Mouse (Mus musculus) liver, embryonic 15.5 days (tissue): Measurements from ENCODE around the gene Copg2. TPM values are rescaled to one million over a fixed set of nuclear protein-coding genes. Genes with fewer than 3 reads are reported as not detected.

Experiments
- ATAC-seq: fragments of 200-750 bp; cut with Nextera tagmentation; 2 replicates; pipeline ENCODE4 v1.8.0; 2017; ENCODE audit warnings: moderate number of reproducible peaks, mild to moderate bottlenecking, moderate library complexity; ENCODE audit not compliant: insufficient read depth
- H3K27ac ChIP-seq: fragments of 300-500 bp; sonication (generic); replicated peaks from 2 replicates; pipeline ENCODE4 v1.5.1; 2015; ENCODE audit warnings: mild to moderate bottlenecking, inconsistent platforms
- H3K27me3 ChIP-seq: fragments of 300-500 bp; sonication (generic); 2 replicates; pipeline ENCODE4 v1.6.1; 2015; ENCODE audit warnings: mild to moderate bottlenecking, inconsistent platforms
- H3K36me3 ChIP-seq: fragments of 300-500 bp; sonication (generic); replicated peaks from 2 replicates; pipeline ENCODE4 v1.6.1; 2015; ENCODE audit warnings: moderate library complexity, mild to moderate bottlenecking, inconsistent platforms
- H3K4me1 ChIP-seq: fragments of 300-500 bp; sonication (generic); replicated peaks from 2 replicates; pipeline ENCODE4 v1.6.1; 2015; ENCODE audit warnings: inconsistent platforms
- H3K4me2 ChIP-seq: fragments of 300-500 bp; sonication (generic); 2 replicates; pipeline ENCODE4 v1.6.1; 2015; ENCODE audit warnings: moderate library complexity, mild to moderate bottlenecking, inconsistent platforms
- H3K4me3 ChIP-seq: fragments of 300-500 bp; sonication (generic); replicated peaks from 2 replicates; pipeline ENCODE4 v1.5.1; 2015; ENCODE audit warnings: mild to moderate bottlenecking, inconsistent platforms
- H3K9ac ChIP-seq: fragments of 300-500 bp; sonication (generic); 2 replicates; pipeline ENCODE4 v1.6.1; 2015; ENCODE audit warnings: moderate library complexity, mild to moderate bottlenecking, inconsistent platforms
- H3K9me3 ChIP-seq: fragments of 300-500 bp; sonication (generic); replicated peaks from 2 replicates; pipeline ENCODE4 v1.6.1; 2016; ENCODE audit warnings: inconsistent platforms
- WGBS: fragments of 180-500 bp; shearing (Covaris S2); methylation state at CpG from one replicate; pipeline ENCODE4 v1.1.7; 2015; ENCODE audit warnings: mixed read lengths; ENCODE audit not compliant: insufficient replicate concordance; 5-methylcytosine and 5-hydroxymethylcytosine counted together
- polyA plus RNA-seq: library from polyadenylated mRNA; unstranded; fragments of >200 nt; fragmentation: Nextera tagmentation; extraction: Ambion mirVana; gene quantifications from 2 replicates; pipeline ENCODE4 v1.2.1, GENCODE M21; 2015

Copg2 gene
- polyA plus RNA-seq, 1 experiment from 2014 or later, result 6.5 TPM

DNA sequence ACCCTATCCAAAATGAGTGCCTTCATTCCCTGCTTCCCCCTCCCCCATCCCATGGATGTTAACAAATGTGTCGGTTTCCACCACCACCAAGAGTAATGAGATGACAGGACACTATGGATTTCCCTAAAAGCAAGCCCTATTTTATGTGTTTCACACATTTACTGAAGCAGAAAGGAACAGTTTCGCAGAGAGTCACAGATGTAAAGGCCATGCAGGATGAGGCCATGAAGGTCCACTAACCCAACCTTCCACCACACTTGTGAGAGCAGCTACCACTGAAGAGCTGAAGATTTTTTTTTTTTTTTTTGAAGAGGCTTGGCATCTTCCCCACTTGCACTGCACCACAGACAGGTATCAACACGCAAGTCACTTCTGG, 787 bp downstream of the Copg2 start:
- Histone ChIP-seq H3K9me3 (no peaks in the 10 kb centered on the region), H3K4me3 (peak overlapping the region; percentile 95), H3K27me3 (no peaks in the 10 kb centered on the region), H3K4me1 (peaks cover 25% of the 10 kb centered on the region), H3K27ac (peak overlapping the region; percentile 89), H3K9ac (peak overlapping the region; percentile 86), H3K4me2 (peak overlapping the region; percentile 88), H3K36me3 (no peaks in the 10 kb centered on the region)
- no peak for ATAC-seq
- 31% methylated on average over 3 of the region's 3 CpGs for WGBS

DNA sequence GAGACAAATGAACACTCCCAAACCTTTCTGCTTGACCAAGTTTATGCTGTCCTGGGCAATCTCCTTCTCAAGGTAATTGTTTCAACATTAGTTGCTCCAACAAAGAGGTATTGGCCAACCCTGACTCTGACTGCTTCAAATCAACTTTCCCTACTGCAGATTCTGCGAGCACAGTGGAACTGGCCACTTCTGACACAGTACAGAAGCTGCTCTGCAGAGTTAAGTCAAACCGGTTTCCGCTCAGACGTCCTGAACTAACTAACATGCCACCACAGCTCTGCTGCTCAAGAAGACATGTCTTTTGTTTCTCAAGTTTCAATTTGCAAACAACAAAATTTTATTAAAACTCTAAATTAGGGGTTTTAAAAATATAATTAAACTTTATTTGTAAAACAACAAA, 3.5 kb downstream of the Copg2 start:
- no peak for ATAC-seq
- Histone ChIP-seq H3K27me3 (no peaks in the 10 kb centered on the region), H3K9me3 (no peaks in the 10 kb centered on the region), H3K4me1 (peaks cover 24% of the 10 kb centered on the region), H3K9ac (no peak overlapping the region), H3K27ac (no peak overlapping the region), H3K4me3 (no peak overlapping the region), H3K4me2 (no peak overlapping the region), H3K36me3 (peaks cover 5% of the 10 kb centered on the region; the same call in 1 of the 2 replicates)
- WGBS, result 77% methylated on average over 4 of the region's 4 CpGs

DNA sequence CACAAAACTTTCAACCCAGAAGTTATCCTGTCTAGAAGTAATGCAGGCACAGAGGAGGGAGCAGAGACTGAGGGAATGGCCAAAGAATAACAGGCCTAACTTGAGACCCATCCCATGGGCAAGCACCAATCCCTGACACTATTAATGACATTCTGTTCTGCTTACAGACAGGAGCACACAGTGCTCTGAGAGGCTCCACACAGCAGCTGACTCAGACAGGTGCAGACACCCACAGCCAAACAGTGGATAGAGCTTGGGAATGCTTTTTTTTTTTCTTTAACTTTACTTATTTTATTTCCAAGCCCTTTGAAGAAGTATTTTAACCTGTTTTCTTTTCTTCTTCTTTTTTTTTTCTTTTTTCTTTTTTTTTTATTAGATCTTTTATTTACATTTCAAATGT, 4.8 kb downstream of the Copg2 start:
- no peak for ATAC-seq
- H3K4me2 ChIP-seq, result no peak overlapping the region
- no peak overlapping the region for H3K27ac ChIP-seq
- no peak overlapping the region for H3K4me3 ChIP-seq
- H3K27me3 ChIP-seq, result no peaks in the 10 kb centered on the region
- H3K9ac ChIP-seq, result no peak overlapping the region
- H3K4me1 ChIP-seq, result peaks cover 10% of the 10 kb centered on the region
- H3K36me3 ChIP-seq, result peaks cover 9% of the 10 kb centered on the region; the same call in 1 of the 2 replicates
- no peaks in the 10 kb centered on the region for H3K9me3 ChIP-seq

DNA sequence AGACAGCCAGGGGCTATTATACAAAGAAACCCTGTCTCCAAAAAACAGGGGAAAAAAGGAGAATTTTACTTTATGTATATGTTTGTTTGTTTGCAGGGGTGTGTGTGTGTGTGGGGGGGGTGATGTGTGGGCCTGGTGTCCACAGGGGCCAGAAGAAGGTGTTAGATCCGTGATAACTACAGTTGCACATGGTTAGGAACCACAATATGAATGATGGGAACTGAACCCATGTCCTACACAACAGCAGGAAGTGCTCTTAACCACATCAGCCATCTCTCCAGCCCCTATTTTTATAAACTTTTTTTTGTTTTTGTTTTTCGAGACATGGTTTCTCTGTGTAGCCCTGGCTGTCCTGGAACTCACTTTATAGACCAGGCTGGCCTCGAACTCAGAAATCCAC, 11.7 kb downstream of the Copg2 start:
- H3K27ac ChIP-seq, result no peak overlapping the region
- 40% methylated on average over 3 of the region's 3 CpGs for WGBS
- peaks cover 10% of the 10 kb centered on the region; the same call in 1 of the 2 replicates for H3K36me3 ChIP-seq
- H3K4me3 ChIP-seq, result no peak overlapping the region
- no peaks in the 10 kb centered on the region for H3K9me3 ChIP-seq
- H3K27me3 ChIP-seq, result no peaks in the 10 kb centered on the region
- no peak overlapping the region for H3K4me2 ChIP-seq
- ATAC-seq, result no peak
- H3K4me1 ChIP-seq, result no peaks in the 10 kb centered on the region
- H3K9ac ChIP-seq, result no peak overlapping the region

DNA sequence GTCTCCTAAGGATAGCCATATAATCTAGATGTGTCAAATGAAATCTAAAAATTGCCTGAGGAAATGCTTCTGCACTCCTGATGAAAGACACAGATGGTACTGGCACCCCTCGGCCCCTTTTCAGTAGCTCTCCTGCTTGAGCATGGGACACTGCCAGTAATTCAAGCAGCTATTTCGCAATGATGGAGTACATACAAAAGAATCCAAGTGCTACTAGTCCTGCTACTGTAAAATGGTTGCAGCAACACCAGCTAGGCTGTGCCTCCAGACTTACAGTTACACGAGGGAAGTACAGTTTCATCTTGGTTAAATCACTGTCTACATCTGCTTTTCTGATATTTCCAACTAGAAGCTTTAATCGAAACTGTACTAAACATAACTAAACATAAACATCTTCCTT, 13.1 kb downstream of the Copg2 start:
- Histone ChIP-seq H3K4me3 (no peak overlapping the region), H3K4me1 (no peaks in the 10 kb centered on the region), H3K36me3 (0 out of 2 replicates have a peak, but pooled peaks cover 9% of the 10 kb centered on the region), H3K27ac (no peak overlapping the region), H3K4me2 (no peak overlapping the region), H3K27me3 (no peaks in the 10 kb centered on the region), H3K9me3 (no peaks in the 10 kb centered on the region), H3K9ac (no peak overlapping the region)
- no peak for ATAC-seq
- WGBS, result 60% methylated on average over 4 of the region's 4 CpGs

DNA sequence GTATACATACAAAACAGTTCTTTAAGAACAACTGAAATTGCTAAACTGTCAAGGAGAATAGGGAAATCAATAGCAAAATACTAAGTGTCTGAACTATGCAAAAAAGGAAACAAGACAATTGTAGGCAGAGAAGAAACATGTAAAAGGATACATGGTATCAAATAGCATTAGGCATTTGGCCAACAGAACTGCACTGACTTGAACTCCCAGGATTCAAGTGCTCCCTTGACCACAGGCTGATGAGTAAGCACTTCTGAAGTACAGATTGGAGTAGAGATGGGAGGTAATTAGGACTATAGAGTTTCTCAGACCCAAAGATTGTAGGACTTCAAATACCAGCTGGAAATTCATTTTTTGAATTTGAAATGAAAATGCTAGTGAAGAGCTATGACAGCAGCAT, 19.9 kb downstream of the Copg2 start:
- H3K4me3 ChIP-seq, result no peak overlapping the region
- no peak overlapping the region for H3K9ac ChIP-seq
- no peak for ATAC-seq
- H3K36me3 ChIP-seq, result peaks cover 8% of the 10 kb centered on the region; the same call in 1 of the 2 replicates
- H3K27ac ChIP-seq, result no peak overlapping the region
- H3K9me3 ChIP-seq, result no peaks in the 10 kb centered on the region
- H3K4me2 ChIP-seq, result no peak overlapping the region
- H3K27me3 ChIP-seq, result no peaks in the 10 kb centered on the region
- no peaks in the 10 kb centered on the region for H3K4me1 ChIP-seq

DNA sequence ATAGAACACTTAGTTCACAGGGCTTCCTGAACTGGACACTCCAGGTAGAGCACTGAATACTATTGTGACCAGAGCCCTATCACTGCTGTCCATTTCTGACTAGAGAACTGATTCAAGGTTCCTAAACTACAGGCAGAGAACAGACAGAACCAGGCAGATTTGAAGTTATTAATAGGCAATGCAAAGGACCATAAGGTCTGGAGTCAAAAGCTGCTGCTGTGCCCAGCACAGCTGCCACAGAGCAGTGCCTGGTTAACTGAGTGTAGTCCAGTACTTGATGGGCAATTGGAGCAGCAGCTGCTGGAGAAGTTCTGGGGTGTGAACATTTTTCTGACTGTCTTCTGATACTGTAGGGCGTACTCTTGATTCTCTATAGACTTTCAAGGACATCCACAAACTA, 30.1 kb downstream of the Copg2 start:
- no peaks in the 10 kb centered on the region for H3K36me3 ChIP-seq
- ATAC-seq, result no peak
- no peaks in the 10 kb centered on the region for H3K27me3 ChIP-seq
- H3K4me1 ChIP-seq, result no peaks in the 10 kb centered on the region
- H3K9ac ChIP-seq, result no peak overlapping the region
- H3K4me2 ChIP-seq, result no peak overlapping the region
- H3K4me3 ChIP-seq, result no peak overlapping the region
- H3K9me3 ChIP-seq, result no peaks in the 10 kb centered on the region
- no peak overlapping the region for H3K27ac ChIP-seq
- WGBS, result 83% methylated on average over 1 of the region's 1 CpGs

DNA sequence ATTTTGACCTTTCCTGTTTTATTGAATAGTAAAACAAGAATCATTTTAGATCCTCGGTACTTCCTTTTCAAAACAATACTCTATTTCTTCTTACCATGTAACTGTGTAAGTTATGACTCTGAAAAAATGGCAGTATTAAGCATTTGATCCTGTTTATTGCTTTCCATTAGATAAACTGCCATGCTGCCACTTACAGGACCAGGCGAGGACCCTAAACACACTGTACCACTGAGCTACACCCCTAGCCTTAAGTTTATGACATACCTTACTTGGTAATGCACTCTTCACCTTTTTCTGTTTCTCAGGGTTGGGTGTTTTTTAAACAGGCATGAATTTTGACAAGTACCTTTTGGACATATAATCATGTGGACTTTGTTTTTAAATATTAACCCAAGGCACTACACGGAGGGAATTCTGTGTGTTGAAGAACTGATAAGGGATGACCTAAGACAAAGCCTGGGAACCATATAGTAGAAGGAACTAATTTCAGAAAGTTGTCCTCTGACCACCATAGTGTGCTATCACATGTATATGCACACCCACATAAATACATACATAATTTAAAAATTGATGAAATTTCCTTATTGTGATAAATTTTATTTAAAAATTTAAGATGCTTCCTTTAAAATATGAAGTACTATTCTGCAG, 31.4 kb downstream of the Copg2 start:
- no peaks in the 10 kb centered on the region for H3K4me1 ChIP-seq
- no peak overlapping the region for H3K27ac ChIP-seq
- 59% methylated on average over 3 of the region's 3 CpGs for WGBS
- no peaks in the 10 kb centered on the region for H3K36me3 ChIP-seq
- H3K9me3 ChIP-seq, result no peaks in the 10 kb centered on the region
- no peak overlapping the region for H3K9ac ChIP-seq
- H3K27me3 ChIP-seq, result no peaks in the 10 kb centered on the region
- H3K4me2 ChIP-seq, result no peak overlapping the region
- no peak overlapping the region for H3K4me3 ChIP-seq
- no peak for ATAC-seq

DNA sequence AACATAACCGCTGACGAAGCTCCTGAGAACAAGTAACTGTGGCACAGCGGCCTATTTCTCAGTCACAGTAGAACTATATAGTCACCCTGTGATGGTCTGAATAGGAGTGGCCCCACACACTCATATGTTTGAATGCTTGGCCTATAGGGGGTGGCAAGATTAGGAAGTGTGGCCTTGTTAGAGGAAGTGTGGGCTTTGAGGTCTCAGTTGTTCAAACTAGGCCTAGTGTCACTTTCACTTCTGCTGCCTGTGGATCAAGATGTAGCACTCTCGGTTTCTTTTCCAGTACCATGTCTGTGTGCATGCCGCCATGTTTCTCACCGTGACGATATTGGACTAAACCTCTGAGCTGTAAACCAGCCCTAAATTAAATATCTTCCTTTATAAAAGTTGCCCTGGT, 40.6 kb downstream of the Copg2 start:
- Histone ChIP-seq H3K9me3 (no peaks in the 10 kb centered on the region), H3K4me2 (no peak overlapping the region), H3K36me3 (peaks cover 27% of the 10 kb centered on the region), H3K27ac (no peak overlapping the region), H3K9ac (no peak overlapping the region), H3K4me3 (no peak overlapping the region), H3K4me1 (no peaks in the 10 kb centered on the region), H3K27me3 (no peaks in the 10 kb centered on the region)
- 77% methylated on average over 7 of the region's 7 CpGs for WGBS
- ATAC-seq, result no peak

DNA sequence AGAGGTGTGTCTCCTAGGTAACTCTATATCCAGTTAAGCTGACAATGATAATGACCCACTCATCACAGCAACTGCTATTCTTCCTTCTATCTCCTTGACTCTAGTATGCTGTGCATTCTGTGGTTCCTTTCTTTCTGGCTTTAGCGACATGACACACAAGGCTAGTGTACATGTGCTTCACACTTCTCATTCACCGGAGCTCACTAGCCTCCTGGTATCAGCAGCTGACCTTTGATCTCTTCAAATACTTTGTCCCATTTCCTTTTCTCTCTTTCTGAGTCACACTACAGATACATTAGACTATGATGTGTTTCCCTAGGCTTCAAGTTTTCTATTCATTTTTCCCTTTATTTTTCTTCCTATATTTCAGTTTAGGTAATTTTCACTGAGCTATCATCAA, 41.4 kb downstream of the Copg2 start:
- WGBS, result 67% methylated on average over 2 of the region's 2 CpGs
- H3K4me1 ChIP-seq, result no peaks in the 10 kb centered on the region
- H3K9ac ChIP-seq, result no peak overlapping the region
- H3K27me3 ChIP-seq, result no peaks in the 10 kb centered on the region
- H3K4me3 ChIP-seq, result no peak overlapping the region
- H3K9me3 ChIP-seq, result no peaks in the 10 kb centered on the region
- H3K27ac ChIP-seq, result no peak overlapping the region
- no peak overlapping the region for H3K4me2 ChIP-seq
- ATAC-seq, result no peak
- H3K36me3 ChIP-seq, result peaks cover 27% of the 10 kb centered on the region

DNA sequence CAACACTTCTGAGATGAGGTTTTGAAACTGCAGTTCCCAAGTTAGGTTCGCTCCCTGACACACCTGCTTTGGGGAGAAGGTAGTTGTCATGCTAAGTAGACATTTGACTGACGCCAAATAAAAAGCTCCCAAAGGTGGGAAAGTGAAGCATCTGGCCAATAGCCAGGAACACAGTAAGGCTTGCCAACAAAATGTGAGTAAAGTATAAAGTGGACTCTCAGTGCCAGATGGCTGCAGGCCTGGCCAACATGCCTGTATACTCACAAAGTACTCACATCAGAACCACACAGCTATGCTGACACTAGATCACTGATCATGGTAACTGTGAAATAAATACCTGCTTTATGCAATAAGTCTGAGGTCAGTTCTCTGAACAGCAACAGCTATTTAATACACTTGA, 46.8 kb downstream of the Copg2 start:
- Histone ChIP-seq H3K9me3 (no peaks in the 10 kb centered on the region), H3K4me2 (no peak overlapping the region), H3K4me3 (no peak overlapping the region), H3K9ac (no peak overlapping the region), H3K27ac (no peak overlapping the region), H3K36me3 (peaks cover 8% of the 10 kb centered on the region; the same call in 1 of the 2 replicates), H3K27me3 (no peaks in the 10 kb centered on the region), H3K4me1 (no peaks in the 10 kb centered on the region)
- WGBS, result 73% methylated on average over 2 of the region's 2 CpGs
- ATAC-seq, result no peak

DNA sequence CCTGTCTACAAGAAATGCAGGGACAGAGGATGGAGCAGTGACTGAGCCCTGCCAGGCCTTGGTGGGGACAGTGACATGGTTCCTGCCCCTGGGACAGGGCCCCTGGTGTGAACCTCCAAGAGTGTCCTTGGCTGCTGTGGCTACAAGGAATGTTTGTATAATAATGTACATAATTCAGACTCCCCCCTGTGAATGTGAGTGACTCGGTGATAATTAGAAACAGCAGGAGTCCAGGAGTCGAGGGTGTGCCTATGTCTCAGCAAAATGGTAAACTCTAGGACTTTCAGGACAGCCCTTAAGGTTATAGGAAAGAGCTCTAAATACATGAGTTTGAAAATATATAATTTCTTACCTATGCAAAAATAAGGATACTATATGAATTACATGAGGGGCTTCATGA, 64.4 kb downstream of the Copg2 start:
- no peaks in the 10 kb centered on the region for H3K4me1 ChIP-seq
- ATAC-seq, result no peak

More for the DNA sequence above, 64.4 kb downstream of the Copg2 start:
- Histone ChIP-seq H3K9ac (no peak overlapping the region), H3K4me3 (no peak overlapping the region), H3K9me3 (no peaks in the 10 kb centered on the region), H3K36me3 (no peaks in the 10 kb centered on the region), H3K27ac (no peak overlapping the region), H3K4me2 (no peak overlapping the region), H3K27me3 (no peaks in the 10 kb centered on the region)
- WGBS, result 71% methylated on average over 2 of the region's 2 CpGs
